Mouse (Mus musculus) olfactory bulb, adult 2 months (tissue): ENCODE data around the gene Lrp2bp. TPM values are rescaled to one million over a fixed set of nuclear protein-coding genes. Genes with fewer than 3 reads are reported as not detected.

Source experiments
- H3K27ac ChIP-seq: fragments of 200-500 bp; 2 replicates; pipeline ENCODE4 v1.5.1; 2012; ENCODE audit warnings: low read depth, low read length; ENCODE audit not compliant: insufficient read depth
- H3K4me1 ChIP-seq: fragments of 200-500 bp; 2 replicates; pipeline ENCODE4 v1.6.1; 2012; ENCODE audit warnings: low read length; ENCODE audit not compliant: control insufficient read depth, insufficient read depth
- H3K4me3 ChIP-seq: fragments of 200-500 bp; 2 replicates; pipeline ENCODE4 v1.5.1; 2012; ENCODE audit warnings: mild to moderate bottlenecking, low read depth, low read length, moderate library complexity; ENCODE audit not compliant: insufficient read depth
- CTCF ChIP-seq: fragments of 200-500 bp; IDR thresholded peaks from 2 replicates; pipeline ENCODE4 v1.5.1; 2012; ENCODE audit warnings: low read depth, mild to moderate bottlenecking, low read length, moderate library complexity; ENCODE audit not compliant: insufficient read depth
- POLR2A ChIP-seq: fragments of 200-500 bp; IDR thresholded peaks from 2 replicates; pipeline ENCODE4 v1.6.1; 2012; ENCODE audit warnings: mild to moderate bottlenecking, low read depth, low read length, moderate library complexity; ENCODE audit not compliant: insufficient read depth
- WGBS: fragments of 180-500 bp; shearing (Covaris S2); methylation state at CpG from one replicate; pipeline ENCODE4 v1.1.7; 2018; 5-methylcytosine and 5-hydroxymethylcytosine counted together
- polyA plus RNA-seq: library from polyadenylated mRNA; stranded (reverse); fragments of >200 nt; gene quantifications from 2 replicates; pipeline ENCODE4 v1.2.4, GENCODE M21; 2012; ENCODE audit warnings: low replicate concordance; ENCODE audit not compliant: missing spikeins, insufficient read depth, insufficient read length

The Lrp2bp gene
- polyA plus RNA-seq, 1 experiment: not detected

- WGBS: 95% methylated on average over 4 of the region's 4 CpGs
- no peak for TF ChIP-seq CTCF
- no peak for TF ChIP-seq POLR2A
These were observed 8.3 kb upstream of the Lrp2bp start for GRCm38 (mm10) chr8:45990631-45991310.

GRCm38 (mm10) chr8:45994111-45994510 lies 5.0 kb upstream of the Lrp2bp start:
- Histone ChIP-seq H3K4me3 (no peak overlapping the region), H3K4me1 (peaks cover 3% of the 10 kb centered on the region; the same call in 1 of the 2 replicates), H3K27ac (no peak overlapping the region)
- TF ChIP-seq POLR2A (no peak), CTCF (no peak)
- 92% methylated on average over 2 of the region's 2 CpGs for WGBS

More at GRCm38 (mm10) chr8:45990631-45991310, 8.3 kb upstream of the Lrp2bp start:
- no peak overlapping the region for H3K27ac ChIP-seq
- no peak overlapping the region for H3K4me3 ChIP-seq
- no peaks in the 10 kb centered on the region for H3K4me1 ChIP-seq

- 89% methylated on average over 3 of the region's 3 CpGs for WGBS
- H3K27ac ChIP-seq: no peak overlapping the region
- no peak for TF ChIP-seq POLR2A
- no peak for TF ChIP-seq CTCF
- H3K4me3 ChIP-seq: no peak overlapping the region
- H3K4me1 ChIP-seq: peaks cover 4% of the 10 kb centered on the region
These were observed 3.5 kb upstream of the Lrp2bp start for GRCm38 (mm10) chr8:45995576-45995975.

GRCm38 (mm10) chr8:45998228-45998627 lies 875 bp upstream of the Lrp2bp start:
- TF ChIP-seq CTCF (no peak), POLR2A (no peak)
- no peak overlapping the region for H3K27ac ChIP-seq
- WGBS: 89% methylated on average over 2 of the region's 2 CpGs
- H3K4me1 ChIP-seq: peaks cover 4% of the 10 kb centered on the region
- H3K4me3 ChIP-seq: no peak overlapping the region

- peaks cover 4% of the 10 kb centered on the region for H3K4me1 ChIP-seq
- TF ChIP-seq CTCF (0 out of 2 replicates have a peak, but pooled peaks have one; percentile 15), POLR2A (peak; percentile 98)
- under 1% methylated on average over 55 of the region's 55 CpGs for WGBS
- H3K4me3 ChIP-seq: peak overlapping the region; percentile 63
- H3K27ac ChIP-seq: peak overlapping the region; percentile 98
These were observed 942 bp downstream of the Lrp2bp start for GRCm38 (mm10) chr8:45999784-46000705.

- Histone ChIP-seq H3K4me3 (no peak within 1 kb of the TSS), H3K27ac (peak within 1 kb of the TSS; percentile 73; the same call in 1 of the 2 replicates), H3K4me1 (peaks cover under 1% of the 10 kb centered on the region)
- no peak for TF ChIP-seq CTCF
- no peak for TF ChIP-seq POLR2A
- 42% methylated on average over 4 of the region's 4 CpGs for WGBS
These were observed 6.5 kb downstream of the Lrp2bp start, which contains the start of gene Ankrd37 for GRCm38 (mm10) chr8:46005596-46005995. TSS of gene Ankrd37 (minus strand) at chr8:46005707.

GRCm38 (mm10) chr8:46007050-46007672 lies 8.1 kb downstream of the Lrp2bp start:
- TF ChIP-seq POLR2A (no peak), CTCF (no peak)
- H3K4me1 ChIP-seq: peaks cover 4% of the 10 kb centered on the region
- WGBS: 77% methylated on average over 3 of the region's 3 CpGs
- H3K27ac ChIP-seq: no peak overlapping the region
- H3K4me3 ChIP-seq: no peak overlapping the region

GRCm38 (mm10) chr8:46010306-46010705 lies 11.2 kb downstream of the Lrp2bp start:
- H3K27ac ChIP-seq: peak overlapping the region; percentile 71
- no peak overlapping the region for H3K4me3 ChIP-seq
- 60% methylated on average over 2 of the region's 2 CpGs for WGBS
- TF ChIP-seq CTCF: no peak
- TF ChIP-seq POLR2A: no peak
- H3K4me1 ChIP-seq: peaks cover 4% of the 10 kb centered on the region
